Mouse (Mus musculus): ENCODE results near the gene Sh2d1a. TPM values are rescaled to one million over a fixed set of nuclear protein-coding genes. Genes with fewer than 3 reads are reported as not detected.

The Sh2d1a gene
- polyA plus RNA-seq, 1 experiment from 2014 or later, result not detected

DNA sequence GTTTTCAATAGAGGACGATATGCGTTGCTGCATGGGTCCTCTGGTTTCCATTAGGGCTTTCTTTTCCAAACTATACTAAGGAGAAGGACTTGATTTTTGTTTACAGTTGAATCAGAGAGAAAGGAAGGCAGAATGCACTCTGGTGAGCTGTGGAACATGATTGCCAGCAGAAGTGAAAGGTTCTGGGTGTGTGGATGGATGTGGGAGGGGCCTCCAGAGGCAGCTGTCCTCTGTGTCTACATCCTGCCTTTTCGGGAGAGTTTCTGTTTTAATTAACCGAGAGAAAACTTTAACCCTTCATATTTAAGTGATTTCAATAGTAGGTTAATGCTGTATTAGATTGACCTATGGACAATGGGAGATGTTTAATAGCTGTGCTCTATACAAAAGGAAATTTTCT lies 46.3 kb downstream of the Sh2d1a start:
- Histone ChIP-seq H3K27me3 (ENCODE audit: insufficient read depth, poor library complexity, severe bottlenecking) (no peaks in the 10 kb centered on the region), H3K4me1 (no peaks in the 10 kb centered on the region), H3K9me3 (no peaks in the 10 kb centered on the region), H3K36me3 (no peaks in the 10 kb centered on the region), H3K27ac (no peak overlapping the region), H3K4me3 (no peak overlapping the region)
- no peak for DNase-seq (ENCODE audit: low spot score)
- WGBS, result 82% methylated on average over 4 of the region's 4 CpGs

DNA sequence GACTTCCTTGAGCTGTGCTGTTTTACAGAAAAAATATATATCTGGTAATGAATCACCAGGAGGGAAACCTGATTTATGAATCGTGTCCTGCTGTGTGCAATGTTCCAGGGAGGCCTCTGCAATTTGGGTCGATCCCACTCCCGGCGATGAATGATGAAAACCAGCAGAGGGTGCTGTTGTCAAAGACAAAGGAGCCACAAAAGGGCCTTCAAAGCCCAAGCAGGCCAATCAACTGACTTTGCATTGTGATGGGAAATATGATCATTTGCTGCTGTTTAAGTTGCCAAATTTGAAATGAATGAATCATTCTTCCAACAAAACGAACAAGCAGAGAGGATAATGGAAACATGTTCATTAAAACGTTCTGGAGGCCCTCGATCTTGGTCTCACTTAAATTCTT lies 55.0 kb downstream of the Sh2d1a start:
- Histone ChIP-seq H3K4me1 (no peaks in the 10 kb centered on the region), H3K27me3 (ENCODE audit: insufficient read depth, poor library complexity, severe bottlenecking) (no peaks in the 10 kb centered on the region), H3K36me3 (no peaks in the 10 kb centered on the region), H3K9me3 (no peaks in the 10 kb centered on the region), H3K27ac (no peak overlapping the region), H3K4me3 (no peak overlapping the region)
- DNase-seq (ENCODE audit: low spot score), result no peak
- 25% methylated on average over 7 of the region's 7 CpGs for WGBS

DNA sequence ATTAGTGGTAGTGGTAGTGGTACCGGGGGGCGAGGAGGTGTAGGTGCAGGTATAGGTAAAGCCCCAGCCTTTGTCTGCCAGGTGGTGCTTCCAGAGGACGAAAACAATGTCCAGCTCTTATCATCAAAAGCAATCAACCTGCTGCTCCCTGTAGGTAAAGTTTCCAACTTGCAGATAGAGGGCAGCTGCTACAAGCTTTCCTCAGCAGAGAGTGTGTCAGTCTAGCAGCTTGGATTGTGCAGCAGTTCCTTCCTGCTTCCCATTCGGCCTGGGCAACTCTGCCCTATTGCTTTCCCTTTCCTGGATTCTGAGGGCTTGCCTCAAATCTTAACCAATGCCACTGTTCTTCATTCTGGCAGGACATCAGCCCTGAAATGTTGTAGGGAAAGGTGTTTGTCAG lies 56.4 kb downstream of the Sh2d1a start:
- Histone ChIP-seq H3K27me3 (ENCODE audit: insufficient read depth, poor library complexity, severe bottlenecking) (no peaks in the 10 kb centered on the region), H3K36me3 (no peaks in the 10 kb centered on the region), H3K9me3 (no peaks in the 10 kb centered on the region), H3K4me1 (no peaks in the 10 kb centered on the region), H3K27ac (no peak overlapping the region), H3K4me3 (no peak overlapping the region)
- DNase-seq (ENCODE audit: low spot score), result no peak
- 70% methylated on average over 4 of the region's 4 CpGs for WGBS

Other genes with a start within 250 kb of the Sh2d1a start
- not detected in 2 replicates for gene Tex13c2, start 12.8 kb upstream of the Sh2d1a start, polyA plus RNA-seq (2016; fragmentation: Nextera tagmentation; extraction: Ambion mirVana)

All from heart, embryonic 10.5 days (tissue).